Mouse (Mus musculus): Measurements from ENCODE around the gene Trank1.
A peak's percentile ranks its signal among the peaks of the same experiment; 100 is the strongest.

The Trank1 gene

DNA sequence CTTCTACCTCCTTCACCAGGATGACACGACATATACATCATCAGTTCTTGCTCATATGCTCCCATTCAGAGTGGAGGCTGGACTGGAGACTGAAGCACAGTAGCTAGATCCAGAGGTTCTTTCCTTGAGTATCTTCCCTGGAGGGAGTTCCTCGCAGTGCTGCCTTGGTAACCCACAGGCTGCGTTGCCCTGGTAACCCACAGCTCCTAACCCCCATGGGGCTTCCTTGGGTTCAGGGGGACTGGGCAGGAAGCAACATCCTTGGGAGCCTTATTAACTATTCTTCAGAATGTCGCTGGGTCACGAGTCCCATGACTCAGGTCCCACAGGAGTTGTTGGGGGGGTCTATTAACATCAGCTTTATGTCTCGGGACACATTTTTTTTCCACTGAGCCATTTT, 113.6 kb downstream of the Trank1 start:
- no peak for DNase-seq (ENCODE audit: low spot score in 2 of 2)

- DNase-seq (ENCODE audit: low spot score in 2 of 2) = no peak
Observed at GRCm38 (mm10) chr9:111425952-111426351, 114.4 kb downstream of the Trank1 start.

DNA sequence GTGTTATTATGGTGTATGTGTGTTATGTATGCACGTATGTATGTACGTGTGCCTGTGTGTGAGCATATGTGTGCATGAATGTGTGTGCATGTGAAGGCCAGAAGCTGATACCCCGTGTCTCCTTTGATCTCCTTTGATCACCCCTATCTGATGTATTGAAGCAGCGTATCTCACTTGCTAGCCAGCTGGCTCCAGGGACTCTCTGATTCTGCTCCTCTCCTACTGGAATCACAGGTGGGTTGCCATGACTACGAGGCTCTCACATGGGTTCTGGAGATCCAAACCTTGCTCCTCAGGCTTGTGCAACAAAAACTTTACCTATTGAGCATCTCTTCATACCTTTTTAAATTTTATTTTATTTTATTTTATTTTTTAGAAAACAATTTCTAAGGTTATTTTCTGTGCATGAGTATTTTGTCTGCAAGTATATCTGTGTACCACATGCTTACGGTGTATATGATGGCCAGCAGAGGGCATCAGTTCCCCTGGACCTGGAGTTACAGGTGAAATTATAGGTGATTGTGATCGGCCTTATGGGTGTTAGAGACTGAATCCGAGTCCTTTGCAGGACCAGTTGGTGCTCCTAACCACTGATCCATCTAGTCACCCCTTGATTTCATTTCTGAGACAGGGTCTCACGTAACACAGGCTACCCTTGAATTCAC, 116.5 kb downstream of the Trank1 start:
- no peak for DNase-seq (ENCODE audit: low spot score in 2 of 2)

- DNase-seq (ENCODE audit: low spot score in 2 of 2) = peak in 1 of 2 experiments; percentile 39
Observed at GRCm38 (mm10) chr9:111428698-111429362, 117.3 kb downstream of the Trank1 start.

- no peak for DNase-seq (ENCODE audit: low spot score in 2 of 2)
Observed at GRCm38 (mm10) chr9:111429363-111429750, 117.8 kb downstream of the Trank1 start.

- no peak for DNase-seq (ENCODE audit: low spot score in 2 of 2)
Observed at GRCm38 (mm10) chr9:111435429-111435828, 123.9 kb downstream of the Trank1 start.

DNA sequence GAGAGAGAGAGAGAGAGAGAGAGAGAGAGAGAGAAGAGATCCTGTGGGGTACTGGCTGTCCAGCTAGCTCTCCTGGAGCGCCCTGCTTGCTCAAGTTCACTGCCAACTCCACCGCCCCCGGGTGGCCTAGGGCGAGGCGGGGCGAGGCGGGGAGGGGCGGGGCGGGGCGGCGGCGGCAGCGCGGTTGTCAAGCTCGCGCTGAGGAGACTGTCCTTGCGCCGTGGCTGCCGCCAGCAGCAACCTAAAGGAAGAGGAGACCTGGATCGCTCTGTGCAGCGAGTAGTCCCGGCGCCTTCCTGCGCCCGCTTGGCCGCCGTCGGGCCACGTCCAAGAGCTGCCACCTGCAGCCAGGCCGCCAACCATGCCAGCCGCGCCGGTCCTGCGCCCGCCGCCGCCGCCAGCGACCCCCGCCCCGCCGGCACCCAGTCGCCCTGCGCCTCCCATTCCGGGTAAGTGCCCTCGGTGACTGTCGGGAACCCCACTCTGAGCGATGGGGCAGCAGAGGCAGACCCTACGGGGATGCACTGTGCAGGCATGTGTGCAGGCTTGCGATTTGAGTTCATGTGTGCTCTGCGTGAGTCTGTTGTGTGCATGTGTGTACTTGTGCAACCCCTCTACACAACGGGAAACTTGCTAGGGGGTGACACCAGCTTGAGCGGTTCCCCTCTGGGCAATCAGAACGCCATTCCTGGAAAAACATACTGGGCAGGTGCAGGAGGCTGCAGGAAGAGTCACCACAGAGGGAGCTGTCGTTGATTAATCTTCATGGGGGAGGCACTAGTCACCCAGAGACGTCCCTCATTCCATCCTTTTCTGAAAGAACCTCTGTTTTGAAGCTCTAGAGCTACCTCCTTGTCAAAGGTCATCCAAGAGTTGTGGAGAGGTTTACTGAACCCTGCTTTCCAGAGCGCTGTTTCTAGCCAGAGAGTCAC, 127.6 kb downstream of the Trank1 start, which contains the start of gene Dclk3:
Gene Dclk3, plus strand, starts transcription at position 178 of the 932 bp plus-strand sequence.
- DNase-seq (ENCODE audit: low spot score in 2 of 2) = peak in 1 of 2 experiments; percentile 22

DNA sequence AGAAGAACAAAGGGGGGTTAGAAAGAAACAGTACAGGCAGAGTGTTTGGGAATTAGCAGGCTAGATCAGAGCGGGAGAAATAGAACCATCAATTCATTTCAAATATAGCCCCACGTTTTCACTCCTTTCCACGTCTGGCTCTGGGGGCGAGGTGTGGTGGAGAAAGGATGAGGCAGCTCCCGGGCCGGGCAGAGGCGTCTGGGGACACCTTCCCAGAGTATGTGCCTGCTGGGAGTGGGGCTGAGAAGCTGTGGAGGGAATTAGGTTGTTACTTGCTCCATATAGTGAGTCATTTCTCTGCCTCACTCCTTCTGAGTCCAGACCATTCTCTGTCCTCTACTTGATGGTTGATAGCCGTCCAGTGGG, 128.3 kb downstream of the Trank1 start:
- DNase-seq (ENCODE audit: low spot score in 2 of 2) = no peak

GRCm38 (mm10) chr9:111440446-111440845, 128.9 kb downstream of the Trank1 start:
- DNase-seq (ENCODE audit: low spot score in 2 of 2) = no peak

DNA sequence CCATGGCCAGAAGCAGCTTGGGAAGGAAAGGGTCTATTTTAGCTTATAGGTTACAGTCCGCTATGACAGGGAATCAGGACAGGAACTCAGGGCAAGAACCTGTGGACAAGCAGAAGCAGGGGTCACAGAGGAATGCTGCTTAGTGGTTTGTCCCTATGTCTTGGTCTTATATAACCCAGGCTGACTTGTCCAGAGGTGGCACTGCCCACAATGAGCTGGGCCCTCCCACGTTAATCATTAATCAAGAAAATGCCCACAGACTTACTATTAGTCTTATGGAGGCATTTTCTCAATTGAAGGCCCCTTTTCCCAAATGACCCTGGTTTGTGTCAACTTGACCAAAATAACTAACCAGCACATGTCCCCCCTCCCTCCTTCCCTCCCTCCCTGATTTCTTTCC, 129.6 kb downstream of the Trank1 start:
- no peak for DNase-seq (ENCODE audit: low spot score in 2 of 2)

Data from urinary bladder, postnatal 36 days (tissue).